Mouse (Mus musculus): ENCODE measurements around the gene Nelfa. TPM values are rescaled to one million over a fixed set of nuclear protein-coding genes. Genes with fewer than 3 reads are reported as not detected.
"Not testable (repeated sequence)": the region's sequence is repeated elsewhere in the genome, so short reads cannot be mapped to it uniquely, and the experiment has no call there.

The Nelfa gene
- polyA plus RNA-seq (2016; fragmentation: Nextera tagmentation; extraction: Ambion mirVana), result 69.7 and 74.3 TPM in 2 replicates

DNA sequence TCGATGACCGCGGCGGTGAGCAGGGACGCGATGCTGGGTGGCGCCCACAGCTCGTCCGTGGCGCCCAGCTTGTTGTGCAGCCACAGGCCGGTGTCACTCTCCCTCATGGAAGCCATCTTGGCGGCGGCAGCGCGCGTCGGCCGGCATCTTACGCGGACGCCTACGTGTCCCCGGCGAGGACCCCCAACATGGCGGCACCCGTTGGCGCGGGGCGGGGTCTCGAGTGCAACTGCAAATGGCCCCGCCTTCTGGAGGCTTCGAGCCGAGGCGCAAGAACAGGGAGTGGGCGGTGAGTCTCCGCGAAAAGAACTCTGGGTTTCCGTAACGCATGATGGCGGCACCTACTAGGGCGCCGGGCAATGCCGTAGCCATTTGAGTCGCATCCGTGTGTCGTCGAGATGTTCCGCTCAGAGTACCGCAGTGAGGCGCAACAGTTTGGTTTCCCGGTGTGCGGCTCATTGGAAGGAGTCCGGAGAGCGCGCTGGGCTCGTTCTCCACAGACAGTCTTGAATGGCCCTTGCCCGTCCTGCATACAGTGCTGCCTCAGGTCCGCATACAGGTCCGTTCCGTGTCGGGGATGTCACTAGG lies at the start of gene Nelfa:
Gene Nelfa (minus strand): TSS at position 294 of the 588 bp plus-strand sequence.
- under 1% methylated on average over 61 of the region's 61 CpGs for WGBS
- Histone ChIP-seq H3K9me3 (peaks cover 9% of the 10 kb centered on the region), H3K4me1 (peaks cover 18% of the 10 kb centered on the region), H3K4me3 (peak within 1 kb of the TSS; percentile 92), H3K9ac (peak within 1 kb of the TSS; percentile 89), H3K4me2 (replicated peaks) (peak within 1 kb of the TSS; percentile 68), H3K27me3 (no peaks in the 10 kb centered on the region), H3K36me3 (peaks cover 14% of the 10 kb centered on the region), H3K27ac (peak within 1 kb of the TSS; percentile 85)
- ATAC-seq (ENCODE audit: insufficient number of reproducible peaks, insufficient read depth, low FRiP score, low TSS enrichment), result peak; percentile 95

DNA sequence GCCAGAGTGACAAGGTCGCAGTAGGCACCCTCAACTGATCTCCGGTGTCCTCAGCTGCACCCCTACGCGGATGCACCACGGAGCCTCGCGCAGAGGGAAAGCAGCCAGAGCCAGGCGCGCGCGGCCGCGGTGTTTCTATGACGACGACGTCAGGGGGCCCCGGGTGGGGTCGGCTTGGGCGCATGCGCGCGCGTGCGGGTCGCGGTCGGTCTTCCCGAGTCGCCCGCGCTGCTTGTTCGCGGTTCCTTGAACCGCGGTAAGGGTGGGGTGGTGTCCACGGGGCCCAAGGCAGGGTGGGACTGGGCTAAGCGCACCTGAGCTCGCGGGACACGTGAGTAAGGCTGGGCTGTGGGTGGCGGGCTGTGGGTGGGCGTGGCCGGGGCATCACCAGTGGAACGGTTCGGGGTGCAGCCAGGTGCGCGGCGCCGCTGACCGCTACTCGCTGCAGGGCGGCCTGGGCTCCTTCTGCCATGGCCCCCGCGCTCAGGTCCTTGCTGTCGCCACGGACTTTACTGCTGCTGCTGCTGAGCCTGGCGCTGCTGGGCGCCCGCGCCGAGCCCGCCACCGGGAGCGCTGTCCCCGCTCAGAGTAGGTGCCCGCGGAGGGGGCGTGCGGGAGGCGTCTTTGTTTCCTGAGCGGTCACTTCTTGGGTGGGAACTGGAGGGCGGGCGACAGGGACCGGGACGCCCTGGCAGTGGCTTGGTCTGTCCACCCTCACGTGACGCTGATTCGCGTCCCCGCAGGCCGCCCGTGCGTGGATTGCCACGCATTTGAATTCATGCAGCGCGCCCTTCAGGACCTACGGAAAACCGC lies 47.3 kb upstream of the Nelfa start, which contains the start of gene Gm1673:
Gene Gm1673 (plus strand): TSS at position 125 of the 813 bp plus-strand sequence.
- Histone ChIP-seq H3K4me2 (replicated peaks) (peak within 1 kb of the TSS; percentile 90), H3K27ac (peak within 1 kb of the TSS; percentile 73), H3K9ac (peak within 1 kb of the TSS; percentile 92), H3K27me3 (no peaks in the 10 kb centered on the region), H3K9me3 (no peaks in the 10 kb centered on the region), H3K4me1 (0 out of 2 replicates have a peak, but pooled peaks cover 8% of the 10 kb centered on the region), H3K36me3 (0 out of 2 replicates have a peak, but pooled peaks cover 6% of the 10 kb centered on the region), H3K4me3 (peak within 1 kb of the TSS; percentile 94)
- ATAC-seq (ENCODE audit: insufficient number of reproducible peaks, insufficient read depth, low FRiP score, low TSS enrichment), result peak; percentile 79
- WGBS, result under 1% methylated on average over 88 of the region's 88 CpGs

DNA sequence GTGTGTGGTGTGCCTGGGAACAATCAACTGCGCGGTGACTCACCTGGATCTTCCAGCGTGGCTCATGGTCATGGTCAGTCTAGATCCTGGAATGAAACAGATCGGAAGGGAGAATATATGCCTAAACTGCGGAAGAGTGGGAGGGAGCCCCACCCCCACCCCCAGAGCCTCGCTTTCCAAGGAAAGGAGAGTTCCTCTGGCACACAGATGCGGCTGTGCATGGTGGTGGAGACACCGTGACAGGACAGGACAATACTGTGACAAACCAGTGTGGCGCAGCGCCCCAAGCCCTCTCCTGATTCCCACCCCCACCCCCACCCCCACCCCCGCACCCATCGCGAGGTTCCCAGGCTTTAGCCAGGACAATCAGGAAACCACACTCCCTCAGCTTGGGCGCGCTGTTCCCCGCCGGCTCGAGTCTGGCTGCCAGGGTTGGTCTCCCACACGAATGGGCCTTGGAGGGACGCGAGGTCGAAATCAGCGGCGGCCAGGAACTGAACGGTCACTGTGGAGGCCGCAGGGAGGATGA lies 46.6 kb upstream of the Nelfa start:
- Histone ChIP-seq H3K9ac (peak overlapping the region; percentile 92), H3K27ac (peak overlapping the region; percentile 73), H3K4me1 (0 out of 2 replicates have a peak, but pooled peaks cover 8% of the 10 kb centered on the region), H3K4me3 (peak overlapping the region; percentile 94), H3K9me3 (no peaks in the 10 kb centered on the region), H3K4me2 (replicated peaks) (peak overlapping the region; percentile 90), H3K27me3 (no peaks in the 10 kb centered on the region), H3K36me3 (0 out of 2 replicates have a peak, but pooled peaks cover 6% of the 10 kb centered on the region)
- ATAC-seq (ENCODE audit: insufficient number of reproducible peaks, insufficient read depth, low FRiP score, low TSS enrichment), result no peak; the same call in 1 of the 2 replicates
- 4% methylated on average over 26 of the region's 26 CpGs for WGBS

DNA sequence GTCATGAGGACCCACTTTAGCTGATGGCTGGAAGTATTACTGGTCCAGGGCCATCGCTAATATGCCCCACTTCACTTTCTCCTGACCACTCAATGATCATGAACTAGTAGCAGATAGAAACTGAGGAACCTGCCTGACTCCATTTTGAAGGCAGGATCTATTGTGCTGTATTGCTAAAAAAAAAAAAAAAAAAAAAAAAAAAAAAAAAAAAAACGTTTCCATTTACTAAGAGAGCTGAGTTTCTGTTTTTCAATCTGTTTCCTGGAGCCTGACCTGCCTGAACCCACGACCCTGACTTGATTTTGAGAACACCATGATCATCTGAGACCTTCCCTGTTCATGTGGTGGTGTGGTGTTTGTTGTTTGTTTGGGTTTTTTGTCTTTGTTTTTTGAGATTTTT lies 40.1 kb upstream of the Nelfa start:
- Histone ChIP-seq H3K4me1 (no peaks in the 10 kb centered on the region), H3K4me2 (replicated peaks) (no peak overlapping the region), H3K27me3 (no peaks in the 10 kb centered on the region), H3K9me3 (no peaks in the 10 kb centered on the region), H3K27ac (no peak overlapping the region), H3K36me3 (no peaks in the 10 kb centered on the region), H3K4me3 (no peak overlapping the region), H3K9ac (no peak overlapping the region)
- 35% methylated on average over 3 of the region's 3 CpGs for WGBS
- ATAC-seq (ENCODE audit: insufficient number of reproducible peaks, insufficient read depth, low FRiP score, low TSS enrichment), result no peak

DNA sequence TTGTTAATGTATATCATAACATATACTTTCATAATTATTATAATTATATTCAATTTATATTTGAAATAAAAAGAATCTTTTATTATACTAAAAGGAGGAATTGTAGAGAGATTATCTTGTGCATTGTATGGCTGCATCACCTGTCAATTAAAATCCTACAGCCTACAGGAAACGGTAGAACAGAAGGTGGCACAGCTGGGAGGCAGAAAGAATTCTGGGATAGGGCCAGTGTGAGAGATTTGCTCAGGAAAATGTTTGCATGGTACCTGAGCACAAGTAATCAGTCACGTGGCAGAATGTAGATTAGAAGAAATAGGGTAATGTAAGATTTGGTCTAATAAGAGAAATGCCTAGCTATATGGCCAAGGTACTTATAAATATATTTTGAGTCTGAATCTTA lies 38.5 kb upstream of the Nelfa start:
- Histone ChIP-seq H3K9ac (no peak overlapping the region), H3K4me2 (replicated peaks) (no peak overlapping the region), H3K9me3 (no peaks in the 10 kb centered on the region), H3K27me3 (no peaks in the 10 kb centered on the region), H3K4me3 (no peak overlapping the region), H3K4me1 (no peaks in the 10 kb centered on the region), H3K27ac (no peak overlapping the region), H3K36me3 (no peaks in the 10 kb centered on the region)
- 66% methylated on average over 2 of the region's 2 CpGs for WGBS
- ATAC-seq (ENCODE audit: insufficient number of reproducible peaks, insufficient read depth, low FRiP score, low TSS enrichment), result no peak

DNA sequence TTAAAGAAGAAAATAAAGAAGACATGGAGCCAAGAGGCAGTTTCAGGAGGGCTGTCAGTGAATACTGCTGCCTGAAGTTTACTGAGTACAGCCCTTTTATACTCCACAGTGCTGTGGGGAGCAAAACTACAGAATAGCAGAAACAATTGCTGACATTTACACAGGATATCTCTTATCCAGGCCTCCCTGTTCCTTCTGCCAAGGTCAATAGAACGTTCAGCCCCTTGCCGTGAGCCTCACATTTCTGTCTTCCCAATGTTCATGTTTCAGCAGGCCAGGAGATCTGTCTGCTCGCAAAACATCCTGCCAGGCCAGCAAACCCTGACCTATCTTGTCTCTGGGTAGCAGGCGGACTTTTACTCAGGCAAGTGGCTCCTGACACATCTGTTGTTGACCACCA lies 23.2 kb upstream of the Nelfa start:
- Histone ChIP-seq H3K4me3 (no peak overlapping the region), H3K4me1 (no peaks in the 10 kb centered on the region)
- no peak for ATAC-seq (ENCODE audit: insufficient number of reproducible peaks, insufficient read depth, low FRiP score, low TSS enrichment)

DNA sequence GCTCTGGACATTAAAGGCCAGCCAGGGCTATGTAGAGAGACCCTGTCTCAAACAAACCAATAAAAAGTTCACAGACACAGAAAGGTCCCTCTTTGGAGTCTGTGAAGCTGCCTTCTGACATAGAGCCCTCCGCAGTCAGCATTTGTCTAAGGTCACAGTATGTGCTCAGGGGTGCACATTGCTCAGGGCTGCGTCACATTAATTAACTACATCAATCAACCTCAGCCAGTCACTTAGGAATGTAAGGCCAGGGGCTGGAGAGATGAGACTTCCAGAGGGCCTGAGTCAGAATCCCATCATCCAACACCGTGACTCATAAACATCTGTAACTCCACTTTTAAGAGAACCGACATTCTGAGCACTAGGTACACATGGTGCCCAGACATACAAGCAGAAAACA lies 19.7 kb upstream of the Nelfa start:
- no peaks in the 10 kb centered on the region for H3K27me3 ChIP-seq
- H3K36me3 ChIP-seq, result no peaks in the 10 kb centered on the region
- no peak overlapping the region for H3K9ac ChIP-seq
- no peak for ATAC-seq (ENCODE audit: insufficient number of reproducible peaks, insufficient read depth, low FRiP score, low TSS enrichment)
- H3K27ac ChIP-seq, result no peak overlapping the region
- H3K4me3 ChIP-seq, result no peak overlapping the region
- H3K9me3 ChIP-seq, result peaks cover 12% of the 10 kb centered on the region
- 82% methylated on average over 4 of the region's 4 CpGs for WGBS
- no peak overlapping the region for H3K4me2 ChIP-seq (replicated peaks)
- H3K4me1 ChIP-seq, result no peaks in the 10 kb centered on the region

More for the DNA sequence above, 23.2 kb upstream of the Nelfa start:
- Histone ChIP-seq H3K27me3 (no peaks in the 10 kb centered on the region), H3K9ac (no peak overlapping the region), H3K36me3 (no peaks in the 10 kb centered on the region), H3K4me2 (replicated peaks) (no peak overlapping the region), H3K27ac (no peak overlapping the region), H3K9me3 (peaks cover 3% of the 10 kb centered on the region)
- WGBS, result 82% methylated on average over 4 of the region's 4 CpGs

DNA sequence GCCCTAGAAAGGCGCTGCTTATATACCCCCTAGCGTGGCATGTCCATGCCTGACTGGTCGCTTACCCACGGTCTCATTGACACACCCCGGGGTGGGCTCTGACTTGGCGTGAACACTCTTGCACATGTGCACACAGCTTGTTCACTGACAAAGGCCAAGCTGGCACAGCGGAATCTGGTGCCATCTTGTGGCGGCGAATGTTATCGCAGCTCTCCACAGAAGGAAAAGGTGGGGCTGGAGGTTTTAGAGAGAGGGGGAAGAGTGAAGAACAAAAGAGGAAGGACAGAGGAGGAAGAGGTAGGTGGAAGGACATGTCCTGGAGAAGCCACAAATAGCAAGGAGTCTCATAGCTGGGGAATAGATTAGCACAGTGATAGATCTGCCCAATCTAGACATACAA lies 18.1 kb upstream of the Nelfa start:
- Histone ChIP-seq H3K27me3 (no peaks in the 10 kb centered on the region), H3K4me3 (no peak overlapping the region), H3K36me3 (no peaks in the 10 kb centered on the region), H3K9me3 (peaks cover 10% of the 10 kb centered on the region), H3K4me1 (no peaks in the 10 kb centered on the region), H3K27ac (no peak overlapping the region), H3K9ac (no peak overlapping the region), H3K4me2 (replicated peaks) (no peak overlapping the region)
- ATAC-seq (ENCODE audit: insufficient number of reproducible peaks, insufficient read depth, low FRiP score, low TSS enrichment), result no peak
- WGBS, result 39% methylated on average over 10 of the region's 10 CpGs

DNA sequence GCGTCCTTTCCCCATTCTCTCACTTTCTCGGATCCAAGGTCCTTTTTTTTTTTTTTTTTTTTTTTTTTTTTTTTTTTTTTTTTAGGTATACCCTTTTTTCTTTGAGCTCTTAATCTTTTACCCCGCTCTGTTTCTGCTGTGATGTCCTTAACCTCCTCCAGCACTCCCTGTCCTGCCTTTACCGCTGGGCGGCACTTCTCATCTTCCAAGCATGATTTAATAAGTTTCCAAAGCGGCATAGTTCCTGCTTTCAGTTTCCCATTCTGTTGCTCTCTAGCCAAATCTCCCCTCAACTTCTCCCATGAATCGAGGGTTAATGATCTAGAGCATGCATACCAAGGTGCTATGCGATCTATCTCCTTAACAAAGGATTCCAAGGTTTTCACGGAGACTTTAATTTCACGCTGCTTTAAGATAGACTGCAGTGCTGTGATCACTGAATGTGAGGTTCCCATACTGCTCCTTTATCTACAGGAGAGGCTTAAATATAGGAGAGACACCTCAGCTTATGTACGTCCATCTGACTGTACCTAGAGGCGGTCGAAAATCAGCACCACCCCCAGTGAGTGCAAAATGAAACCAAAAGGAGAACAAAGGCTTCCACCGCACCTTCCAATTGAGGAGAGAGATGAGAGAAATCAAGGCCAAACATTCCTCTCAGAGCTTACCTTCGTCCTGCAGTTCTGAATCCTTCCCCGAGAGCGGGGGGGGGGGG lies 17.4 kb upstream of the Nelfa start:
- H3K4me3 ChIP-seq, result no peak overlapping the region
- H3K9me3 ChIP-seq, result peaks cover 10% of the 10 kb centered on the region
- H3K9ac ChIP-seq, result no peak overlapping the region
- no peaks in the 10 kb centered on the region for H3K36me3 ChIP-seq
- WGBS, result 86% methylated on average over 17 of the region's 17 CpGs
- H3K4me2 ChIP-seq (replicated peaks), result no peak overlapping the region
- no peak for ATAC-seq (ENCODE audit: insufficient number of reproducible peaks, insufficient read depth, low FRiP score, low TSS enrichment)
- no peak overlapping the region for H3K27ac ChIP-seq
- H3K27me3 ChIP-seq, result no peaks in the 10 kb centered on the region
- H3K4me1 ChIP-seq, result no peaks in the 10 kb centered on the region

DNA sequence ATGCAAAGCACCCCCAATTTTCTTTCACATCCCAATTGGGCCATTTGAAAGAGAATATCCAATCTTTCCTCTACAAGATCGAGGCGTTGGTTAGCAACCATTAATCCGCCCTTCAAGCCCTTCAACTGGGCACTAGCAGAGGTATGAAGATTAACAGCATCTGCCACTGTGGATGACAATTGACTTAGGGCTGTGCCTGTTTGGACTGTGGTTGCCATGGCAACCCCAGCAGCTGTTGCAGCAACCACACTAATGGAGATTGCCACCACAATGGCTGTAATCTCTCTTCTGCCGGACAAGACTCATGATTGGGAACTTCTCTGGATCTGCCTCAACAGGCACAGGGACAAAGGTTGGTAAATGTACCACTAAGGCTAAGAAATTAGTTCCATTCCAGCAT lies 12.1 kb upstream of the Nelfa start:
- no peak overlapping the region for H3K9ac ChIP-seq
- H3K27ac ChIP-seq, result no peak overlapping the region
- ATAC-seq (ENCODE audit: insufficient number of reproducible peaks, insufficient read depth, low FRiP score, low TSS enrichment), result no peak
- no peaks in the 10 kb centered on the region for H3K4me1 ChIP-seq
- no peaks in the 10 kb centered on the region for H3K36me3 ChIP-seq
- H3K27me3 ChIP-seq, result no peaks in the 10 kb centered on the region
- H3K4me3 ChIP-seq, result no peak overlapping the region
- no peak overlapping the region for H3K4me2 ChIP-seq (replicated peaks)
- peaks cover 10% of the 10 kb centered on the region; the same call in 1 of the 2 replicates for H3K9me3 ChIP-seq
- 90% methylated on average over 4 of the region's 4 CpGs for WGBS

DNA sequence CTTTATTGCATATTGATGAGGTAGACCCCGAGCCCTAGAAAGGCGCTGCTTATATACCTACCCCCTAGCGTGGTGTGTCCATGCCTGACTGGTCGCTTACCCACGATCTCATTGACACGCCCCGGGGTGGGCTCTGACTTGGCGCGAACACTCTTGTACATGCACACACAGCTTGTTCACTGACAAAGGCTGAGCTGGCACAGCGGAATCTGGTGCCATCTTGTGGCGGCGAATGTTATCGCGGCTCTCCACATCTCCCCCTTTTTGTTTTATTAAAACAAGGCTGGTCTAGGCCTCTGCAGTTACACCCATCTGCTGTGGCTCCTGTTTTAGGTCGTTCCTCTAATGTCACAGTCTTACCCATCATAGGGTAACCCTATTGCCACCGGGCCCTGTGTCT lies 10.8 kb upstream of the Nelfa start:
- WGBS, result 83% methylated on average over 16 of the region's 16 CpGs
- H3K27ac ChIP-seq; H3K4me3 ChIP-seq; ATAC-seq (ENCODE audit: insufficient number of reproducible peaks, insufficient read depth, low FRiP score, low TSS enrichment); H3K36me3 ChIP-seq; H3K27me3 ChIP-seq; H3K4me2 ChIP-seq (replicated peaks); H3K4me1 ChIP-seq; H3K9ac ChIP-seq: not testable (repeated sequence)
- H3K9me3 ChIP-seq, result peaks cover 14% of the 10 kb centered on the region

Data from embryonic facial prominence, embryonic 12.5 days (tissue).